Mouse (Mus musculus) intestine, embryonic 15.5 days (tissue): Measurements from ENCODE around the gene Ccng1. TPM values are rescaled to one million over a fixed set of nuclear protein-coding genes. Genes with fewer than 3 reads are reported as not detected.
A peak's percentile ranks its signal among the peaks of the same experiment; 100 is the strongest.

Experiments used
- ATAC-seq: fragments of 200-750 bp; cut with Nextera tagmentation; 2 replicates; pipeline ENCODE4 v1.8.0; 2017; ENCODE audit warnings: moderate TSS enrichment, moderate library complexity
- H3K27ac ChIP-seq: fragments of 300-500 bp; sonication (generic); 2 replicates; pipeline ENCODE4 v1.5.1; 2015; ENCODE audit warnings: mild to moderate bottlenecking, inconsistent platforms
- H3K27me3 ChIP-seq: fragments of 300-500 bp; sonication (generic); replicated peaks from 2 replicates; pipeline ENCODE4 v1.6.1; 2015; ENCODE audit warnings: inconsistent platforms
- H3K36me3 ChIP-seq: fragments of 300-500 bp; sonication (generic); 2 replicates; pipeline ENCODE4 v1.6.1; 2015; ENCODE audit warnings: inconsistent platforms
- H3K4me1 ChIP-seq: fragments of 300-500 bp; sonication (generic); replicated peaks from 2 replicates; pipeline ENCODE4 v1.6.1; 2015; ENCODE audit warnings: inconsistent platforms
- H3K4me2 ChIP-seq: fragments of 300-500 bp; sonication (generic); replicated peaks from 2 replicates; pipeline ENCODE4 v1.6.1; 2015; ENCODE audit warnings: mild to moderate bottlenecking, inconsistent platforms
- H3K4me3 ChIP-seq: fragments of 300-500 bp; sonication (generic); replicated peaks from 2 replicates; pipeline ENCODE4 v1.5.1; 2015; ENCODE audit warnings: inconsistent platforms
- H3K9ac ChIP-seq: fragments of 300-500 bp; sonication (generic); 2 replicates; pipeline ENCODE4 v1.6.1; 2015; ENCODE audit warnings: inconsistent platforms
- H3K9me3 ChIP-seq: fragments of 300-500 bp; sonication (generic); 2 replicates; pipeline ENCODE4 v1.6.1; 2016; ENCODE audit warnings: inconsistent platforms
- WGBS: fragments of 180-500 bp; shearing (Covaris S2); methylation state at CpG from one replicate; pipeline ENCODE4 v1.1.7; 2015; 5-methylcytosine and 5-hydroxymethylcytosine counted together
- polyA plus RNA-seq: library from polyadenylated mRNA; unstranded; fragments of >200 nt; fragmentation: Nextera tagmentation; extraction: Ambion mirVana; gene quantifications from 2 replicates; pipeline ENCODE4 v1.2.1, GENCODE M21; 2015

Ccng1 gene
- polyA plus RNA-seq, 1 experiment from 2014 or later: 49.7 TPM

- ATAC-seq: no peak; the same call in 1 of the 2 replicates
- peak overlapping the region; percentile 75 for H3K9ac ChIP-seq
- H3K36me3 ChIP-seq: peaks cover 3% of the 10 kb centered on the region; the same call in 1 of the 2 replicates
- no peaks in the 10 kb centered on the region for H3K9me3 ChIP-seq
- H3K4me3 ChIP-seq: peak overlapping the region; percentile 75
- peak overlapping the region; percentile 82 for H3K4me2 ChIP-seq
- H3K27ac ChIP-seq: peak overlapping the region; percentile 52; the same call in 1 of the 2 replicates
- WGBS: 3% methylated on average over 19 of the region's 19 CpGs
- H3K27me3 ChIP-seq: no peaks in the 10 kb centered on the region
- no peaks in the 10 kb centered on the region for H3K4me1 ChIP-seq
These were observed 425 bp downstream of the Ccng1 start for GRCm38 (mm10) chr11:40754664-40755107.

GRCm38 (mm10) chr11:40753836-40754235 is 1.3 kb downstream of the Ccng1 start:
- Histone ChIP-seq H3K4me2 (peak overlapping the region; percentile 82; the same call in 1 of the 2 replicates), H3K9ac (no peak overlapping the region), H3K9me3 (no peaks in the 10 kb centered on the region), H3K4me3 (no peak overlapping the region), H3K27ac (no peak overlapping the region), H3K27me3 (no peaks in the 10 kb centered on the region), H3K4me1 (no peaks in the 10 kb centered on the region), H3K36me3 (peaks cover 5% of the 10 kb centered on the region; the same call in 1 of the 2 replicates)
- no peak for ATAC-seq
- 60% methylated on average over 6 of the region's 6 CpGs for WGBS

GRCm38 (mm10) chr11:40747716-40748115 is 7.4 kb downstream of the Ccng1 start:
- Histone ChIP-seq H3K4me3 (no peak overlapping the region), H3K27me3 (no peaks in the 10 kb centered on the region), H3K4me1 (no peaks in the 10 kb centered on the region), H3K27ac (no peak overlapping the region), H3K9ac (no peak overlapping the region), H3K9me3 (no peaks in the 10 kb centered on the region), H3K4me2 (no peak overlapping the region), H3K36me3 (peaks cover 5% of the 10 kb centered on the region; the same call in 1 of the 2 replicates)
- no peak for ATAC-seq
- WGBS: 56% methylated on average over 2 of the region's 2 CpGs

- Histone ChIP-seq H3K9me3 (no peaks in the 10 kb centered on the region), H3K36me3 (peaks cover 5% of the 10 kb centered on the region; the same call in 1 of the 2 replicates), H3K4me1 (no peaks in the 10 kb centered on the region), H3K27me3 (no peaks in the 10 kb centered on the region), H3K4me3 (no peak overlapping the region), H3K9ac (no peak overlapping the region), H3K27ac (no peak overlapping the region), H3K4me2 (no peak overlapping the region)
- ATAC-seq: no peak
- WGBS: 88% methylated on average over 12 of the region's 12 CpGs
These were observed 8.8 kb downstream of the Ccng1 start for GRCm38 (mm10) chr11:40746361-40746760.

- Histone ChIP-seq H3K9me3 (no peaks in the 10 kb centered on the region), H3K4me3 (no peak overlapping the region), H3K9ac (no peak overlapping the region), H3K4me2 (no peak overlapping the region), H3K27ac (no peak overlapping the region), H3K27me3 (no peaks in the 10 kb centered on the region), H3K4me1 (no peaks in the 10 kb centered on the region), H3K36me3 (no peaks in the 10 kb centered on the region)
- ATAC-seq: no peak
- WGBS: 79% methylated on average over 3 of the region's 3 CpGs
These were observed 10.8 kb downstream of the Ccng1 start for GRCm38 (mm10) chr11:40744348-40744747.

DNA sequence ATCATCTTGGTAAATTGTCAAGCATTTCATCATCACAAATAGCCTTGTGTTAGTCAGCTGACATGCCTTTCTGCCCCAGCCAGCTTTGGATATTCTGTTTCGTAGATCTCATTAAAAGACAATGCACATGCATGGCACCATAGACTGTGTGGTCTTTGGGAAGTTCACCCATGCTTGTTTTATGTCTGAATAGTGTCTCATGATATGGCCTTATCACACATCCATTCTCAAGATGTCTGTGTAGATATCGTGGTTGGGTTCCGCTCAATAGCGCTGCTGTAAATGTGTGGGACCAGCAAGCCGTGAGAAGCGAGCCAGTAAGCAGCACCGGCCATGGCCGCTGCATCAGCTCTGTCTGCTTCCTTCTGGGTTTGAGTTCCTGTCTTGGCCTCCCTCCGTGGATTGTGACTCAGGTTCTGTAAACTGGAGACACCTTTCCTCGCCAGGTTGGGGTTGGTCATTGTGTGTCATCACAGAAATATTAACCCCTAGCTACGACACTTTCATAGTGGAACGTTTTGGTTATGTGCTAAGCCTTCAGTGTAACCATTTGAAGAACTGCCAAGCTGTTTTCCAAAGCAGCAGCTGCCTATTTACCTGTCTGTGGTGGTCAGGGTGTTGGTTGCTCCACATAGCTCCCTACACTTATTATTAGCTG is 13.4 kb downstream of the Ccng1 start:
- no peaks in the 10 kb centered on the region for H3K4me1 ChIP-seq
- no peak overlapping the region for H3K4me3 ChIP-seq
- H3K9ac ChIP-seq: no peak overlapping the region
- peaks cover 2% of the 10 kb centered on the region; the same call in 1 of the 2 replicates for H3K36me3 ChIP-seq
- no peaks in the 10 kb centered on the region for H3K27me3 ChIP-seq
- H3K9me3 ChIP-seq: no peaks in the 10 kb centered on the region
- H3K4me2 ChIP-seq: no peak overlapping the region
- no peak for ATAC-seq
- 91% methylated on average over 12 of the region's 12 CpGs for WGBS
- H3K27ac ChIP-seq: no peak overlapping the region

DNA sequence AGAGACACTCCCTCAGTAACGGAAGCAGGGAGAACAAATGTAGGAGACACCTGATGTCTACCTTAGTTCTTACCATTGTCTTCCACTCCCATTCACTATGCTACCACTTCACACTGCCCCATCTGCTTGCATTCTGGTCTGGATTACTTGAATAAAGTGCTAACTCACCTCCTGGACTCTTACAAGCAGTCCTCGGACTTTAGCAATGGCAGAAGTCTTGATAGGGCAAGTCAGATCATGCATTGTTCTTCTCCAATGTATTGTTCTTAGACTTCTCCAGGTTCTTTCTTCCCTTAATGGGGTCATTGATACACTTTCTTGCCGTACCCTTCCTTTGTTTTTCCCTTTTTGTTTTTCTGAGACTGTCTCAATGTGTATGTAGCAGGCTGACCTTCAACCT is 17.7 kb downstream of the Ccng1 start:
- H3K9me3 ChIP-seq: no peaks in the 10 kb centered on the region
- H3K27me3 ChIP-seq: no peaks in the 10 kb centered on the region
- H3K4me1 ChIP-seq: peaks cover 4% of the 10 kb centered on the region; the same call in 1 of the 2 replicates
- H3K4me2 ChIP-seq: no peak overlapping the region
- peaks cover 6% of the 10 kb centered on the region; the same call in 1 of the 2 replicates for H3K36me3 ChIP-seq
- H3K9ac ChIP-seq: no peak overlapping the region
- H3K4me3 ChIP-seq: no peak overlapping the region
- H3K27ac ChIP-seq: no peak overlapping the region
- WGBS: 91% methylated on average over 3 of the region's 3 CpGs
- no peak for ATAC-seq

- Histone ChIP-seq H3K27me3 (no peaks in the 10 kb centered on the region), H3K27ac (peak overlapping the region; percentile 70), H3K4me1 (peaks cover 11% of the 10 kb centered on the region; the same call in 1 of the 2 replicates), H3K36me3 (peaks cover 6% of the 10 kb centered on the region; the same call in 1 of the 2 replicates), H3K9me3 (no peaks in the 10 kb centered on the region), H3K4me2 (peak overlapping the region; percentile 64), H3K4me3 (peak overlapping the region; percentile 90), H3K9ac (peak overlapping the region; percentile 96)
- ATAC-seq: no peak
- WGBS: 4% methylated on average over 11 of the region's 11 CpGs
These were observed 20.8 kb downstream of the Ccng1 start for GRCm38 (mm10) chr11:40734251-40734752.

DNA sequence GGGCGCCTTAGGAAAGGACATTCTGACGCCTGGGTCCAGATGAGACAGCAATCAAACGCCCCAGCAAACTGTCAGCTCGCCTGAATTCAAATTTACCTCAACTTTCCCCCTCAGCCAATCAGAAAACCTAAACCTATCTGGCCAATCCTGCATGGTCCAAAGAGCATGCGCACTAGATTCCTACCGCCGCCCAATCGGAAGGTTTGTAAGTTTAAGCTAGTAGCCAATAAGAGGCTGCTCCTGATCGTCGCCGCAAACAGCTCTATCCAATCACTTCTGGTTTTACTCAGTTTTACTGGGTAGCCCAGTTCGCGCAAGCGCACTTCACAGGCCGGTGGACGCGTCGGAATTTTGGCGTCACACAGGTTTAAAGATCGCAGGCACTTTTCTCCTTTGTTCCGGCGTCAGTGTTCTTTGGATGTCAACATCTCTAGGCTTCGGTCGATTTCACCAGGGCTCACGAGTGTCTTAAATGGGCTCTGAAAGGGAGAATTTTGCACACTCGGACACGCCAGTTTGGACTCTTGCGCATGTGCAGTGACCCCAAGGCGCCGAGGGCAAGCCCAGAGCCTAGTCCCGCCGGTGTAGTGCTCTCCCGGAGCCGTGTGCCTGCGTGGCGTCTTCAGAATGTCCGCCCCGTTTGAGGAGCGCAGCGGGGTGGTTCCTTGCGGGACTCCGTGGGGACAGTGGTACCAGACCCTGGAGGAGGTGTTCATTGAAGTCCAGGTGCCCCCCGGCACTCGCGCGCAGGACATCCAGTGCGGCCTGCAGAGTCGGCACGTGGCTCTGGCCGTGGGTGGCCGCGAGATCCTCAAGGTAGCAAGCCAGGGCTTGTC is 21.6 kb downstream of the Ccng1 start, which contains the start of the genes Hmmr and Nudcd2:
Gene Hmmr, minus strand, starts transcription at position 84 of the 836 bp plus-strand sequence.
Gene Nudcd2, plus strand, starts transcription at position 329 of the 836 bp plus-strand sequence.
- Histone ChIP-seq H3K27me3 (no peaks in the 10 kb centered on the region), H3K9me3 (no peaks in the 10 kb centered on the region), H3K27ac (peak within 1 kb of the TSS; percentile 70), H3K9ac (peak within 1 kb of the TSS; percentile 96), H3K4me1 (peaks cover 11% of the 10 kb centered on the region; the same call in 1 of the 2 replicates), H3K4me2 (peak within 1 kb of the TSS; percentile 85), H3K36me3 (peaks cover 6% of the 10 kb centered on the region; the same call in 1 of the 2 replicates), H3K4me3 (peak within 1 kb of the TSS; percentile 90)
- ATAC-seq: peak; percentile 99
- WGBS: under 1% methylated on average over 52 of the region's 52 CpGs

DNA sequence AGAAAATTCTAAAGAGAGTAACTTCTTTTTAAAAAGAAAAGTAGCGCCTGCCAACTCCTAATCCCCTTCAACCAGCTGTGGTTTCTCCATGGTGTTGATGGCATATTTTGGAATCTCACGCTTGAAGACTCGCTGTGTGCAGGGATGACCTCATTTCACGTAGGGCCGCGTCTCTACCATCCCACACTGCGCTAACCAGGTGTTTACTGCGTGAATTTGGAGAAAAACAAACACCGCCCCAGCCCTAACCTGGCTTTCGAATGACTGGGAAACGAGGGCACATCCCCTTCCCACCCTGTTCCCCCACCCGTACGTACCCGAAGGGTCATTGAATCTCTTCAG is 22.1 kb downstream of the Ccng1 start:
- H3K27ac ChIP-seq: no peak overlapping the region
- H3K4me2 ChIP-seq: peak overlapping the region; percentile 85
- peak; percentile 66 for ATAC-seq
- peak overlapping the region; percentile 62 for H3K9ac ChIP-seq
- H3K4me3 ChIP-seq: peak overlapping the region; percentile 90
- H3K9me3 ChIP-seq: no peaks in the 10 kb centered on the region
- WGBS: under 1% methylated on average over 14 of the region's 14 CpGs
- peaks cover 6% of the 10 kb centered on the region; the same call in 1 of the 2 replicates for H3K36me3 ChIP-seq
- no peaks in the 10 kb centered on the region for H3K27me3 ChIP-seq
- H3K4me1 ChIP-seq: peaks cover 11% of the 10 kb centered on the region; the same call in 1 of the 2 replicates

DNA sequence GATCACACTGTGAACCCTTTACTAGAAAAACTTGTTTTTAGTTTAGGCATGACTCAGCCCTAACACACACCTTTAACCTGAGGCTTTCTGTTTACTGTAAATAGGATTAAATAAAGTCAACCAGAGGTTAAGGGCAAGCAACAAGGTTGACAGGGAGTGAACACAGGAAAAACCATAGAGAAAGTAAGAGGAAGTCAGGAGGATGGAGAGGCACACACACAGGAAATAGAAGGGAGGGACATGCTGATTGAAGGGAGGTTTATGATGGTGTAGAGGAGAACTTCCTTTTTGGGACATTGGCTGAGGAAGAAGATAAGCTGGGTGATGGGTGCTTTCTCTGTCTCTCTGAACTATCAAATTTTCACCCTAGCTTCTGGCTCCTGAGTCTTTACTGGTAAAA is 36.8 kb downstream of the Ccng1 start:
- no peak overlapping the region for H3K9ac ChIP-seq
- peaks cover 47% of the 10 kb centered on the region for H3K36me3 ChIP-seq
- H3K4me3 ChIP-seq: no peak overlapping the region
- no peaks in the 10 kb centered on the region for H3K27me3 ChIP-seq
- ATAC-seq: no peak
- no peak overlapping the region for H3K4me2 ChIP-seq
- no peaks in the 10 kb centered on the region for H3K9me3 ChIP-seq
- no peaks in the 10 kb centered on the region for H3K4me1 ChIP-seq
- H3K27ac ChIP-seq: no peak overlapping the region

DNA sequence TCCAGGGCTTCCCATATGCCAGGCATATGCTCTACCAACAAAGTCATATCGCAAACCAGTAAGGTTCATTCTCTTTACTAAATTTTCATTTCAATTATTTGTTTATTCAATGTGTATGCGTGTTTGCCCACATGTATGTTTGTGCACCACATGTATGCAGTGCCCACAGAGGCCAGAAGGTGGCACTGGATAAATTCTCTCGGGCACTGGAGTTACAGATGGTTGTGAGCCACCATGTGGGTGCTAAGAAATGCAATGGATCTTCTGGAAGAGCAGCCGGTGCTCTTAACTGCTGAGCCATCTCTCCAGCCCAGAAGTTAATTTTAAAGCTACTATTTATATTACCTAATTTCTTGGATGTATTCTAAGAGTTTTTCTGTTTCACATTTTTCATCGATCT is 39.6 kb downstream of the Ccng1 start:
- Histone ChIP-seq H3K4me3 (no peak overlapping the region), H3K27me3 (no peaks in the 10 kb centered on the region), H3K27ac (no peak overlapping the region), H3K9ac (no peak overlapping the region), H3K36me3 (peaks cover 31% of the 10 kb centered on the region), H3K9me3 (no peaks in the 10 kb centered on the region), H3K4me2 (no peak overlapping the region), H3K4me1 (no peaks in the 10 kb centered on the region)
- no peak for ATAC-seq
- WGBS: 94% methylated on average over 5 of the region's 5 CpGs
